Mouse (Mus musculus) lung, embryonic 16.5 days (tissue): ENCODE results near the gene Wdr74. TPM values are rescaled to one million over a fixed set of nuclear protein-coding genes. Genes with fewer than 3 reads are reported as not detected.

Experiments
- ATAC-seq: fragments of 200-750 bp; cut with Nextera tagmentation; 2 replicates; pipeline ENCODE4 v1.8.0; 2017; ENCODE audit warnings: low read depth, mild to moderate bottlenecking, moderate library complexity
- H3K27ac ChIP-seq: fragments of 300-500 bp; sonication (generic); 2 replicates; pipeline ENCODE4 v1.5.1; 2014; ENCODE audit warnings: mild to moderate bottlenecking, control low read depth, low read length
- H3K27me3 ChIP-seq: fragments of 300-500 bp; sonication (generic); 2 replicates; pipeline ENCODE4 v1.6.1; 2014; ENCODE audit warnings: low read depth, low read length, mixed read lengths; ENCODE audit not compliant: control insufficient read depth, insufficient read depth
- H3K36me3 ChIP-seq: fragments of 300-500 bp; sonication (generic); 2 replicates; pipeline ENCODE4 v1.6.1; 2014; ENCODE audit warnings: low read length; ENCODE audit not compliant: control insufficient read depth, insufficient read depth
- H3K4me1 ChIP-seq: fragments of 300-500 bp; sonication (generic); replicated peaks from 2 replicates; pipeline ENCODE4 v1.6.1; 2014; ENCODE audit warnings: low read length, mixed read lengths; ENCODE audit not compliant: control insufficient read depth, insufficient read depth
- H3K4me2 ChIP-seq: fragments of 300-500 bp; sonication (generic); 2 replicates; pipeline ENCODE4 v1.6.1; 2014; ENCODE audit warnings: low read depth, low read length, control low read depth
- H3K4me3 ChIP-seq: fragments of 300-500 bp; sonication (generic); 2 replicates; pipeline ENCODE4 v1.5.1; 2014; ENCODE audit warnings: mild to moderate bottlenecking, low read length, control low read depth
- H3K9ac ChIP-seq: fragments of 300-500 bp; sonication (generic); 2 replicates; pipeline ENCODE4 v1.6.1; 2014; ENCODE audit warnings: low read length, control low read depth
- H3K9me3 ChIP-seq: fragments of 300-500 bp; sonication (generic); 2 replicates; pipeline ENCODE4 v1.6.1; 2016; ENCODE audit warnings: low read length; ENCODE audit not compliant: control insufficient read depth
- WGBS: fragments of 180-500 bp; shearing (Covaris S2); extraction: QIAGEN DNeasy Blood & Tissue Kit; methylation state at CpG from one replicate; pipeline ENCODE4 v1.1.7; 2014; 5-methylcytosine and 5-hydroxymethylcytosine counted together
- polyA plus RNA-seq: library from polyadenylated mRNA; unstranded; fragments of >200 nt; fragmentation: Nextera tagmentation; extraction: Ambion mirVana; gene quantifications from 2 replicates; pipeline ENCODE4 v1.2.1, GENCODE M21; 2015

Gene Wdr74
- polyA plus RNA-seq, 1 experiment from 2014 or later: 78.9 TPM

- Histone ChIP-seq H3K27ac (peak overlapping the region; percentile 37; the same call in 1 of the 2 replicates), H3K4me1 (peaks cover 15% of the 10 kb centered on the region), H3K27me3 (no peaks in the 10 kb centered on the region), H3K9ac (peak overlapping the region; percentile 89), H3K4me3 (peak overlapping the region; percentile 91), H3K36me3 (peaks cover 25% of the 10 kb centered on the region), H3K4me2 (peak overlapping the region; percentile 92), H3K9me3 (no peaks in the 10 kb centered on the region)
- 2% methylated on average over 11 of the region's 11 CpGs for WGBS
- no peak; the same call in 1 of the 2 replicates for ATAC-seq
Measured at GRCm38 (mm10) chr19:8736160-8736467, 487 bp downstream of the Wdr74 start.

DNA sequence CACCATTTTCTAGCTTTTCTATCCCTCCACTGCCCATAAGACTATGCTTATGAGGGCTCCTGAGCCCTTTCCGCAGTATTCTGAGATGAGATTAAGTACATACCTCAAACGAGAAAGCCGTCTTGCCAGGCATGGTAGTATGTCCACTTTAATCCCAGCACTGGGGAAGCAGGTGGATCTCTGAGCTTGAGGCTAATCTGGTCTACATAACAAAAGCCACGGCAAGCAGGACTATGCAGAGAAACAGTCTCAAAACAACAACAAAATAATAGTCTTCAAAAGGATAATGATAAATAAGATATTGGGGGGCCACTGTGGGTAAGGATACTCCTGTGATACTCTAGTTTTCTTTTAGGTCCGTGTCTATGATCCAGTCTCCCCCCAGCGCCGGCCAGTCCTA lies 3.3 kb downstream of the Wdr74 start:
- H3K27ac ChIP-seq: no peak overlapping the region
- no peaks in the 10 kb centered on the region for H3K9me3 ChIP-seq
- H3K9ac ChIP-seq: no peak overlapping the region
- peaks cover 31% of the 10 kb centered on the region for H3K36me3 ChIP-seq
- no peak for ATAC-seq
- no peak overlapping the region for H3K4me3 ChIP-seq
- no peaks in the 10 kb centered on the region for H3K27me3 ChIP-seq
- peaks cover 22% of the 10 kb centered on the region for H3K4me1 ChIP-seq
- WGBS: 85% methylated on average over 7 of the region's 7 CpGs
- H3K4me2 ChIP-seq: no peak overlapping the region

DNA sequence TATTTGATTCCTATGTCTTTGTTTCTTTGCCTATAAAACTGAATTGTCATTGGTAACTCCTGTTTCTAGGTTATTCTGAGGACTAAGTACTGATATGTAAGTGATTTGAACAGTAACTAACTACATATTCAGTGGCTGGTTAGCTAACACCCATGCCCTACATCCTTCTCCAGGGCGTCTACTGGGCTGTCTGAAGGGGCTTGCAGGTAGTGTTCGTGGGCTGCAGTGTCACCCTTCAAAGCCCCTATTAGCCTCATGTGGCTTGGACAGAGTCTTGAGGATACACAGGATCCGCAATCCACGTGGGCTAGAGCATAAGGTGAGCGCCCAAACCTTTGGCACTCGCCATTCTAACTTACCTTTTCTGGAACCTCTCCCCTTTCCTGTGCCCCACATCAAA lies 4.0 kb downstream of the Wdr74 start:
- Histone ChIP-seq H3K27ac (no peak overlapping the region), H3K36me3 (peaks cover 33% of the 10 kb centered on the region), H3K4me3 (no peak overlapping the region), H3K27me3 (no peaks in the 10 kb centered on the region), H3K4me2 (no peak overlapping the region), H3K9ac (no peak overlapping the region), H3K4me1 (peaks cover 22% of the 10 kb centered on the region), H3K9me3 (no peaks in the 10 kb centered on the region)
- 85% methylated on average over 6 of the region's 6 CpGs for WGBS
- ATAC-seq: no peak

- Histone ChIP-seq H3K36me3 (peaks cover 39% of the 10 kb centered on the region), H3K27me3 (no peaks in the 10 kb centered on the region), H3K4me1 (peaks cover 17% of the 10 kb centered on the region), H3K4me3 (peak within 1 kb of the TSS; percentile 80), H3K4me2 (peak within 1 kb of the TSS; percentile 50), H3K27ac (peak within 1 kb of the TSS; percentile 97), H3K9me3 (no peaks in the 10 kb centered on the region), H3K9ac (peak within 1 kb of the TSS; percentile 93)
- 68% methylated on average over 14 of the region's 14 CpGs for WGBS
- ATAC-seq: no peak
Measured at GRCm38 (mm10) chr19:8740603-8741002, 5.0 kb downstream of the Wdr74 start, which contains the start of gene 1700092M07Rik. Gene 1700092M07Rik, plus strand, starts transcription at chr19:8740718.

GRCm38 (mm10) chr19:8741243-8741869 lies 5.7 kb downstream of the Wdr74 start, which contains the start of gene Stx5a:
Gene Stx5a, plus strand, starts transcription at chr19:8741413.
- Histone ChIP-seq H3K9me3 (no peaks in the 10 kb centered on the region), H3K4me1 (peaks cover 17% of the 10 kb centered on the region), H3K27me3 (no peaks in the 10 kb centered on the region), H3K27ac (peak within 1 kb of the TSS; percentile 97), H3K36me3 (peaks cover 43% of the 10 kb centered on the region), H3K9ac (peak within 1 kb of the TSS; percentile 93), H3K4me2 (peak within 1 kb of the TSS; percentile 61), H3K4me3 (peak within 1 kb of the TSS; percentile 80)
- ATAC-seq: peak; percentile 98
- WGBS: under 1% methylated on average over 36 of the region's 36 CpGs

- H3K4me3 ChIP-seq: peak overlapping the region; percentile 80
- H3K27me3 ChIP-seq: no peaks in the 10 kb centered on the region
- H3K9ac ChIP-seq: peak overlapping the region; percentile 93
- 11% methylated on average over 14 of the region's 14 CpGs for WGBS
- peaks cover 48% of the 10 kb centered on the region for H3K36me3 ChIP-seq
- no peak for ATAC-seq
- peak overlapping the region; percentile 97 for H3K27ac ChIP-seq
- peaks cover 15% of the 10 kb centered on the region for H3K4me1 ChIP-seq
- H3K9me3 ChIP-seq: no peaks in the 10 kb centered on the region
- H3K4me2 ChIP-seq: peak overlapping the region; percentile 61
Measured at GRCm38 (mm10) chr19:8742176-8742575, 6.5 kb downstream of the Wdr74 start.

DNA sequence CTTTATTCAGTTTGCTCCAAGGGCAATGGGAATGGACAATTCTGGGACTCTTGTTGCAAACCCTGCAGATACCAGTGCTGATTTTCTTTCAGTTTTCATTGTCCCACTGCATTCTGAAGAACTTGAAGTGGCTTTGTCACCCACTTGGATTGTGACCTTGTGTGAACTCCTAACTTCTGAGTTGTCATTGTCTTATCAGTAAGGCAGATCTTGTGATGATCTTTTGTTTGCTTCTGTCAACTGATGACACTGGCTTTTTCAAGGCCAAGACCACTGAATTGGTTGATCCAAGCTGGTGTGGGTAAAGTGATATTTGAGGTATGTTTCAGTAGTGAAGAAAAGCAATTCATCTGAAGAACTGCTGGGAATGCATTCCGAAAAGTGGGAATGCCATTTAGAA lies 9.8 kb downstream of the Wdr74 start:
- Histone ChIP-seq H3K4me1 (peaks cover 13% of the 10 kb centered on the region), H3K36me3 (peaks cover 53% of the 10 kb centered on the region), H3K4me2 (no peak overlapping the region), H3K27ac (no peak overlapping the region), H3K9me3 (no peaks in the 10 kb centered on the region), H3K9ac (no peak overlapping the region), H3K4me3 (no peak overlapping the region), H3K27me3 (no peaks in the 10 kb centered on the region)
- 94% methylated on average over 1 of the region's 1 CpGs for WGBS
- ATAC-seq: no peak

GRCm38 (mm10) chr19:8747368-8747767 lies 11.7 kb downstream of the Wdr74 start:
- no peak for ATAC-seq
- 70% methylated on average over 2 of the region's 2 CpGs for WGBS
- Histone ChIP-seq H3K27me3 (no peaks in the 10 kb centered on the region), H3K9me3 (no peaks in the 10 kb centered on the region), H3K4me3 (no peak overlapping the region), H3K27ac (no peak overlapping the region), H3K4me2 (no peak overlapping the region), H3K9ac (no peak overlapping the region), H3K36me3 (peaks cover 70% of the 10 kb centered on the region), H3K4me1 (peaks cover 7% of the 10 kb centered on the region)

DNA sequence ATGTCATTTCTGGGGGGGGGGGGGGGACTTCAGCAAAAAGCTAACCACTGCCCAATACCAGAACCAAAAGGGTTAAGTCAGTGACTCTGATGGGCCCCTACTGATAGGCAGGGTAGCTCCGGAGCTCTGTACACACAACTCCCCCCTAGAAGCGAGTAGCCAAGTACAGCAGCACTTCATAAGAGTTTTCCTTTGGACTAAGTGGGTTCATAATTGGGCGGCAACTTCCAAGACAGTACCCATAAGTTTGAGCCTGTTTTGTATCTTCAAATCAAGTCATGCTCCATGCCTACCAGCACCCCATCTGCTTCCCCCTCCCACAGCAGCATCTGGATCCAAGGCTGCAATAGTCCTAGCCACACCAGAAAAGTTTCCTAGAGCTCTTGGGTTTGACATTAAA lies 20.0 kb downstream of the Wdr74 start:
- peaks cover 34% of the 10 kb centered on the region for H3K36me3 ChIP-seq
- peak overlapping the region; percentile 58 for H3K4me2 ChIP-seq
- H3K4me3 ChIP-seq: peak overlapping the region; percentile 63; the same call in 1 of the 2 replicates
- H3K4me1 ChIP-seq: peaks cover 18% of the 10 kb centered on the region
- ATAC-seq: no peak
- H3K27ac ChIP-seq: no peak overlapping the region
- WGBS: 45% methylated on average over 3 of the region's 3 CpGs
- no peaks in the 10 kb centered on the region for H3K27me3 ChIP-seq
- H3K9ac ChIP-seq: peak overlapping the region; percentile 11; the same call in 1 of the 2 replicates
- no peaks in the 10 kb centered on the region for H3K9me3 ChIP-seq
